Mouse (Mus musculus) adrenal gland, adult (tissue): ENCODE measurements around the gene Ciao2b.

Experiments
- DNase-seq, 2 experiments: peaks; one replicate each; pipeline ENCODE4 v3.0.0; 2022 to 2023; ENCODE audit warnings: low spot score in 1 of 2; ENCODE audit not compliant: inconsistent age in 2 of 2

The Ciao2b gene

GRCm38 (mm10) chr8:104641426-104642323 is at the start of gene Ciao2b:
TSS of gene Ciao2b (minus strand) at chr8:104641965.
- DNase-seq = peak; percentile 92 to 97

GRCm38 (mm10) chr8:104688433-104688832 is 46.7 kb upstream of the Ciao2b start:
- DNase-seq = no peak

- DNase-seq = no peak
These were observed 13.8 kb upstream of the Ciao2b start for GRCm38 (mm10) chr8:104655614-104656013.

GRCm38 (mm10) chr8:104654984-104655383 is 13.2 kb upstream of the Ciao2b start:
- peak; percentile 55 to 92 for DNase-seq

GRCm38 (mm10) chr8:104644187-104644586 is 2.4 kb upstream of the Ciao2b start:
- DNase-seq = peak in 1 of 2 experiments; percentile 17

GRCm38 (mm10) chr8:104642324-104642654 is 524 bp upstream of the Ciao2b start:
- no peak for DNase-seq

GRCm38 (mm10) chr8:104640831-104641370 is 864 bp downstream of the Ciao2b start:
- DNase-seq = peak in 1 of 2 experiments; percentile 33

GRCm38 (mm10) chr8:104640241-104640640 is 1.5 kb downstream of the Ciao2b start:
- peak in 1 of 2 experiments; percentile 16 for DNase-seq

- DNase-seq = no peak
These were observed 3.8 kb downstream of the Ciao2b start for GRCm38 (mm10) chr8:104638010-104638409.

- peak; percentile 56 to 58 for DNase-seq
These were observed 6.6 kb downstream of the Ciao2b start for GRCm38 (mm10) chr8:104635004-104635710.

GRCm38 (mm10) chr8:104633156-104633744 is 8.5 kb downstream of the Ciao2b start:
- peak; percentile 54 to 78 for DNase-seq

- DNase-seq = no peak
These were observed 9.3 kb downstream of the Ciao2b start for GRCm38 (mm10) chr8:104632486-104632885.

GRCm38 (mm10) chr8:104631975-104632374 is 9.8 kb downstream of the Ciao2b start:
- DNase-seq = peak in 1 of 2 experiments; percentile 45

- DNase-seq = peak; percentile 76 to 77
These were observed 10.6 kb downstream of the Ciao2b start, which contains the start of gene Rrad for GRCm38 (mm10) chr8:104630981-104631663. TSS of gene Rrad (minus strand) at chr8:104631327.

- DNase-seq = peak in 1 of 2 experiments; percentile 45
These were observed 11.2 kb downstream of the Ciao2b start for GRCm38 (mm10) chr8:104630574-104630973.

- DNase-seq = no peak
These were observed 11.7 kb downstream of the Ciao2b start for GRCm38 (mm10) chr8:104630111-104630479.

GRCm38 (mm10) chr8:104629306-104630110 is 12.3 kb downstream of the Ciao2b start:
- DNase-seq = peak; percentile 52 to 80

- DNase-seq = no peak
These were observed 13.4 kb downstream of the Ciao2b start for GRCm38 (mm10) chr8:104628402-104628801.

GRCm38 (mm10) chr8:104627065-104627740 is 14.6 kb downstream of the Ciao2b start:
- DNase-seq = no peak
